Mouse (Mus musculus): ENCODE results near the gene Odf3b.

- TF ChIP-seq REST (IDR thresholded peaks at IDR 0.05; ENCODE audit: insufficient read depth, insufficient read length) = no peak
- TF ChIP-seq E2F4 (IDR thresholded peaks at IDR 0.05; ENCODE audit: insufficient read depth) = no peak
- no peak for TF ChIP-seq POLR2A (IDR thresholded peaks at IDR 0.05; ENCODE audit: insufficient read length, low read depth)
- no peak for TF ChIP-seq POLR2AphosphoS2 (IDR thresholded peaks at IDR 0.05; ENCODE audit: insufficient read length, low read depth)
- TF ChIP-seq USF1 (IDR thresholded peaks at IDR 0.05; ENCODE audit: low read depth) = no peak
- TF ChIP-seq TCF3 (IDR thresholded peaks at IDR 0.05; ENCODE audit: insufficient read length, low read depth) = no peak
- TF ChIP-seq MYOG (IDR thresholded peaks at IDR 0.05; ENCODE audit: control insufficient read depth in 1 of 3, insufficient read depth in 1 of 3, insufficient read length in 2 of 3, low read depth in 2 of 3) = no peak
- TF ChIP-seq CEBPB (IDR thresholded peaks at IDR 0.05; ENCODE audit: insufficient read depth, poor library complexity, severe bottlenecking) = no peak
- no peak for TF ChIP-seq MYOD1 (IDR thresholded peaks at IDR 0.05; ENCODE audit: control insufficient read depth in 1 of 3, insufficient read length in 2 of 3, low read depth in 2 of 3)
- TF ChIP-seq TCF12 (IDR thresholded peaks at IDR 0.05; ENCODE audit: insufficient read depth, poor library complexity, severe bottlenecking) = no peak
- TF ChIP-seq SRF (IDR thresholded peaks at IDR 0.05; ENCODE audit: control insufficient read depth, insufficient read length, low read depth) = no peak
- TF ChIP-seq MAX (IDR thresholded peaks at IDR 0.05; ENCODE audit: low read depth) = no peak
These were observed 347 bp upstream of the Odf3b start for GRCm38 (mm10) chr15:89379429-89379828.
